Mouse (Mus musculus) heart, postnatal 10 days (tissue): ENCODE measurements around the gene Cd69. TPM values are rescaled to one million over a fixed set of nuclear protein-coding genes. Genes with fewer than 3 reads are reported as not detected.

Source experiments
- DNase-seq, 2 experiments: peaks; one replicate each; pipeline ENCODE4 v3.0.0; 2021
- intact Hi-C: fragments of 180-260 bp; cut with DNase I; formaldehyde crosslinking; loops from one replicate; pipeline ENCODE4 v1.15.1; 2025
- total RNA-seq, 2 experiments: library from RNA; stranded (reverse); gene quantifications; 2 replicates each; pipeline ENCODE4 v1.2.3; 2021

Gene Cd69
- total RNA-seq, 2 experiments from 2014 or later: 0.67 TPM; not detected in 1

DNA sequence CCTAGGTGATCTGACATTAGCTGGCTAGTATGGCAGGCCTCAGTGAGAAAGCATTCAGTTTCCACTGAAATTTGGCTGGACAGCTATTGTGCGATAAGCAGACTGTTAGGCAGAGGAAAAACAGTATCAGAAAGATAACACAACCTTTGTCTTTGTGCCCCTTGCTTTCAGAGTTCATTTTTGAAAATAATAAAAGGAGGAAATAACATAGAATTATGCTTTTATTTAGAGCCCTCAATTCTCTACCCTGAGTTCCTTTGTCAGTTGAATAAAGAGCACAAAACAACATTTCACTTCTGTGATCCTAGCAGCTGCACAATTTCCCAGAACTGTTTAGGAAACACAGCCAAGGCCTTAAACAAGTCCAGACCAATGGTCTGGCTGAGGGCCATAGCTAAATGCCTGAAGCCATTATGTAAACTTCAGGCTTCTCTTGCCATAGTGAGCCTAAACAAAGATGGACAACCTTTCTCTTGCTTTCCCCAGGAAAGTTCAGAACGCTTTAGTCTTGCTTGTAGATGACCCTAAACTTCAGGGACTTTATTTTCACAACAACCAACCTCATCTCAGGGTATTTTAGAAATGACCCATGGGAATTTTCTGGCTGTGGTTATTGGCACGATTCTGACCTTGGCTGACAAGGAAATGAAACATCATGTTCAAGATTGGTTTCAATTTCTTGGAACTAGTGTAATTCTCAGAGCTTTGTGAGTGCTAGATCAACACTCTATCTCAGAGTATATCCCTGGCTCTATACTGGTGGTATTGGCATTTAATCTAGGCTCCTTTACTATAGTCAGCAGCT, 45.3 kb downstream of the Cd69 start:
- peak; percentile 84 to 89 for DNase-seq
- intact Hi-C loops: no loop called here

DNA sequence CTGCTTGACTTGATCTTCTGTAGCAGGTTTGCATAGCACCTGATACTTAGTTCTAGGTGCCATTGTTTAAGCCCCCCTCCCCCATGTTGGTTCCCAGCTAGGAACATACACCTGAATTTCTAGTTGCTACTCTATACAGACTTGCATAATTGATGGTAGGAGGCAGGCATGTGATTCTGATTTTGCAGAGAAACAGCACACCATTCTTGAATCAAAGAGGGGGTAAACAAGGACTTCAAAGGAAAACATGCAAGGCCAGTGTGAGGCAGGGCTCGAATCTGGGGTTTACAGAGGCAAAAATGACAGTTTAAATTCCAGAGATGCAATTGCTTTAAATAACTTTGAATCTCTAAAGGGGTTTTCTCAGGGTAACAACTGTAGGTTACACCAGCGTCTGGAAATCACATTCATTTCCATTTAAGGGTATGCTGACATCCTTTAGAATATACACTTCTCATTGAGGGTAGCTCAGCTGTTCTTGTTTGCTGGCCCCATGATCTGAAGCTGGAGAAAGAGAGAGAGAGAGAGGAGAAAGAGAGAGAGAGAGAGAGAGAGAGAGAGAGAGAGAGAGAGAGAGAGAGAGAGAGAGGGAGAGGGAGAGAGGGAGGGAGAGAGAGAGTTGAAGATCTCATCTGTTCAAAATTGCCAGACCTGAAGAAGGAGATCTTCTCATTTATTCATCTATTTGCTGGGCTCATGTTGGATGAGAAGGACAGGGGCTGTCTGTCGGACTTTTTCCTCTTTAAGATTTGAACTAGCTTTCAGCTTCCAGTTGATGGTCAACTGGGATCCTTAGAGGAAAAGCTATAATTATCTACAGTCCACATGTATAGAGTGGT, 46.1 kb downstream of the Cd69 start:
- DNase-seq: no peak
- intact Hi-C loops: no loop called here

DNA sequence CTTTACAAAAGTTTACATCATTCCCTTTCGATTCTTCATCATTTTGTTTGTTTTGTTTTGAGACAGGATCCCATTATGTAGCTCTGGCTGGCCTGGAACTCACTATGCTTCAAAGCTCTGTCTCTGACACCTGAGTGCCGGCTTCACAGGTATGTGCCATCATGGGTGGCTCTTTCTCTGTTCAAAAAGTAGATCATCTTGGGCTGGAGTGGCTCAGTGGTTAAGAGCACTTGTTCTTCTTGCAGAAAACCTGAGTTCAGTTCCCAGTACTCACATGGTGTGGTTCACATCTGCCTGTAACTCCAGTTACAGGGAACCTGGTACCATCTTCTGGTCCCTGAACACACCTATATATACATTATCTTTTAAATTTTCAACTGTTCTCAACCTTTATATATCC, 50.2 kb downstream of the Cd69 start:
- intact Hi-C loops: no loop called here

GRCm38 (mm10) chr6:129224090-129224489, 51.1 kb downstream of the Cd69 start:
- no peak for DNase-seq
- intact Hi-C loops: no loop called here

More for the DNA sequence above, 50.2 kb downstream of the Cd69 start:
- DNase-seq: no peak

- no peak for DNase-seq
- intact Hi-C loops: no loop called here
These were observed 51.6 kb downstream of the Cd69 start for GRCm38 (mm10) chr6:129223611-129224010.

- no peak for DNase-seq
- intact Hi-C loops: no loop called here
These were observed 52.9 kb downstream of the Cd69 start for GRCm38 (mm10) chr6:129222188-129222800.

- intact Hi-C loops: no loop called here
- DNase-seq: no peak
These were observed 54.2 kb downstream of the Cd69 start for GRCm38 (mm10) chr6:129221053-129221452.

GRCm38 (mm10) chr6:129219897-129220517, 55.2 kb downstream of the Cd69 start:
- intact Hi-C loops: no loop called here
- no peak for DNase-seq

DNA sequence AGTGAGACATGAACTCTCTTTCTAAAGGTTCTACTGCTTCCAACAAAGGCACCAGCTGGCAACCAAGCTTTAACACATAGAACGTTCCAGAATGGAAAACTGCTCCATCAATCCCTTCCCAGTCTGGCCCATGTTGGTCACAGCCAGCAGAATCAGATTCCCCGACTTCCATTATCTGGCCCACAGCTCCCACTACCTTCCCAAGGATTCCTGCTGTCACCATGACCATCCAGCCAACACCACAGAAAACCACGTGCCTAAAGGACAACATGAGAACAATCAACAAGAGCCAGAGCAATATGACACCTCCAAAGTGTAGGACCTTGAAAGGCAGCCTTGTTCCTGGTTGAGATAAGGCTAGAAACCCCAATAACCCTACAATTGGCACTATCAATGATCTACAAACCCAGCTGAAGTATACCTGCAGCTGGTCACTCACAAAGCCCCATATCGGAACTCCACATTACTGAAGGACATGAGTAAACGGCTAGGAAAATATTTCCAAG, 57.0 kb downstream of the Cd69 start:
- DNase-seq: no peak
- intact Hi-C loops: no loop called here

Other genes with a start within 250 kb of the Cd69 start
- not detected for gene Klrb1f, start 229.5 kb downstream of the Cd69 start, total RNA-seq
- not detected for gene Clec2e, start 174.5 kb downstream of the Cd69 start, total RNA-seq
- gene Clec2d, start 94.8 kb downstream of the Cd69 start, total RNA-seq: 10 to 100 TPM; 28.8 to 38.7 TPM
- gene 4922502D21Rik, start 56.4 kb upstream of the Cd69 start, total RNA-seq: not detected
- under 1 TPM; 0.19 to 0.74 TPM for gene Clec12a, start 67.3 kb upstream of the Cd69 start, total RNA-seq
- not detected for gene Clec12b, start 110.4 kb upstream of the Cd69 start, total RNA-seq
- 1 to 10 TPM in 1 of 2 experiments, under 1 TPM in 1; 0.97 to 1.4 TPM for gene Clec1b, start 121.9 kb upstream of the Cd69 start, total RNA-seq
- gene Clec9a, start 133.4 kb upstream of the Cd69 start, total RNA-seq: under 1 TPM; 0.19 to 0.47 TPM
- gene Clec1a, start 176.6 kb upstream of the Cd69 start, total RNA-seq: 10 to 100 TPM; 16.3 to 16.7 TPM
- gene Olr1, start 231.7 kb upstream of the Cd69 start, total RNA-seq: under 1 TPM; 0.07 to 0.17 TPM
- not detected for gene Tmem52b, start 237.1 kb upstream of the Cd69 start, total RNA-seq